Mouse (Mus musculus) ES-E14 (cell line): ENCODE measurements around the gene Gsdma3. TPM values are rescaled to one million over a fixed set of nuclear protein-coding genes. Genes with fewer than 3 reads are reported as not detected.

Source experiments
- DNase-seq: peaks from one replicate; pipeline ENCODE4 v3.0.0-alpha.2; 2013; ENCODE audit warnings: low read depth, low spot score
- H3K27ac ChIP-seq: 2 replicates; pipeline ENCODE4 v1.5.1; 2012; ENCODE audit warnings: low read depth, mild to moderate bottlenecking, low read length, moderate library complexity, mixed read lengths; ENCODE audit not compliant: poor library complexity, insufficient read depth, severe bottlenecking
- H3K36me3 ChIP-seq: 2 replicates; pipeline ENCODE4 v1.6.1; 2012; ENCODE audit warnings: mild to moderate bottlenecking, low read length, moderate library complexity, mixed read lengths; ENCODE audit not compliant: control insufficient read depth, poor library complexity, insufficient read depth, severe bottlenecking
- H3K4me1 ChIP-seq, 2 experiments: fragments of 150-350 bp in 1 of 2; sonication (generic) in 1 of 2; 2 replicates each; pipeline ENCODE4 v1.6.1; 2012; ENCODE audit warnings: low read length in 2 of 2, mild to moderate bottlenecking in 1 of 2, mixed read lengths in 1 of 2; ENCODE audit not compliant: control insufficient read depth in 2 of 2, insufficient read depth in 2 of 2, poor library complexity in 1 of 2
- H3K4me3 ChIP-seq, 2 experiments: fragments of 150-350 bp in 1 of 2; sonication (generic) in 1 of 2; 2 replicates each; pipeline ENCODE4 v1.5.1; 2012; ENCODE audit warnings: low read length in 2 of 2, low read depth in 1 of 2, mild to moderate bottlenecking in 1 of 2, mixed read lengths in 1 of 2; ENCODE audit not compliant: insufficient read depth in 1 of 2, poor library complexity in 1 of 2, severe bottlenecking in 1 of 2
- H3K9ac ChIP-seq: 2 replicates; pipeline ENCODE4 v1.6.1; 2012; ENCODE audit warnings: low read depth, mild to moderate bottlenecking, low read length, mixed read lengths; ENCODE audit not compliant: poor library complexity, insufficient read depth, severe bottlenecking
- H3K9me3 ChIP-seq: fragments of 150-350 bp; sonication (generic); 2 replicates; pipeline ENCODE4 v1.6.1; 2012; ENCODE audit warnings: low read depth, mild to moderate bottlenecking, low read length; ENCODE audit not compliant: control insufficient read depth, insufficient read depth
- CHD2 ChIP-seq: IDR thresholded peaks from 2 replicates; pipeline ENCODE4 v1.6.1; 2014; ENCODE audit warnings: mild to moderate bottlenecking, low read depth, low read length, inconsistent platforms
- HCFC1 ChIP-seq: IDR thresholded peaks from 2 replicates; pipeline ENCODE4 v1.6.1; 2012; ENCODE audit warnings: low read length, inconsistent platforms, borderline replicate concordance; ENCODE audit not compliant: insufficient read depth
- MAFK ChIP-seq: IDR thresholded peaks from 2 replicates; pipeline ENCODE4 v1.6.1; 2014; ENCODE audit warnings: mild to moderate bottlenecking, low read depth, low read length, inconsistent platforms; ENCODE audit not compliant: insufficient read depth
- ZC3H11A ChIP-seq: IDR thresholded peaks from 2 replicates; pipeline ENCODE4 v1.6.1; 2012; ENCODE audit warnings: low read depth, mild to moderate bottlenecking, inconsistent platforms, low read length, borderline replicate concordance
- ZNF384 ChIP-seq: IDR thresholded peaks from 2 replicates; pipeline ENCODE4 v1.6.1; 2012; ENCODE audit warnings: low read depth, low read length, inconsistent platforms
- in situ Hi-C, 2 experiments: fragments of 600-800 bp; cut with MboI; formaldehyde crosslinking; loops; one replicate each; pipeline ENCODE4 v1.15.1; 2025; ENCODE audit warnings: low sequenced_read_pairs in 2 of 2, inconsistent platforms in 1 of 2; ENCODE audit not compliant: unreplicated experiment in 2 of 2
- total RNA-seq: library from RNA; depleted of rRNA; stranded (reverse); fragments of 300-350 nt; gene quantifications from 2 replicates; pipeline ENCODE4 v1.2.3, GENCODE M21; 2012; rRNA removed

The Gsdma3 gene
- total RNA-seq, 1 experiment, result not detected

GRCm38 (mm10) chr11:98681786-98682745 lies 55.9 kb downstream of the Gsdma3 start, which contains the start of gene Psmd3:
TSS of gene Psmd3 (plus strand) at chr11:98682554.
- Histone ChIP-seq H3K4me1 (peaks cover 9 to 12% of the 10 kb centered on the region in 2 experiments), H3K27ac (peak within 1 kb of the TSS; percentile 90), H3K9me3 (no peaks in the 10 kb centered on the region), H3K36me3 (peaks cover 20% of the 10 kb centered on the region), H3K9ac (peak within 1 kb of the TSS; percentile 99), H3K4me3 (peak within 1 kb of the TSS; percentile 91 to 100)
- TF ChIP-seq ZNF384 (peak; percentile 52; the same call in 1 of the 2 replicates), CHD2 (peak; percentile 94), MAFK (no peak; the same call in 1 of the 2 replicates), ZC3H11A (no peak), HCFC1 (peak; percentile 90)
- in situ Hi-C loops, result no loop called here
- DNase-seq, result peak; percentile 99

GRCm38 (mm10) chr11:98682811-98683210 lies 56.7 kb downstream of the Gsdma3 start:
- H3K9me3 ChIP-seq, result no peaks in the 10 kb centered on the region
- H3K9ac ChIP-seq, result peak overlapping the region; percentile 99
- peaks cover 27% of the 10 kb centered on the region for H3K36me3 ChIP-seq
- H3K4me1 ChIP-seq, result peaks cover 9 to 12% of the 10 kb centered on the region in 2 experiments
- H3K27ac ChIP-seq, result peak overlapping the region; percentile 89
- in situ Hi-C loops, result no loop called here
- TF ChIP-seq CHD2, result no peak
- peak overlapping the region; percentile 91 to 100 for H3K4me3 ChIP-seq
- no peak for DNase-seq

GRCm38 (mm10) chr11:98685642-98686041 lies 59.5 kb downstream of the Gsdma3 start:
- no peak for TF ChIP-seq HCFC1
- no peak for TF ChIP-seq ZC3H11A
- TF ChIP-seq ZNF384, result no peak
- TF ChIP-seq MAFK, result no peak
- TF ChIP-seq CHD2, result no peak
- Histone ChIP-seq H3K4me1 (peaks cover 5 to 6% of the 10 kb centered on the region in 2 experiments; a peak in 3 of 4 replicates), H3K4me3 (no peak overlapping the region), H3K9ac (no peak overlapping the region), H3K36me3 (peaks cover 47% of the 10 kb centered on the region), H3K27ac (no peak overlapping the region), H3K9me3 (no peaks in the 10 kb centered on the region)
- no peak for DNase-seq
- in situ Hi-C loops, result no loop called here

- Histone ChIP-seq H3K4me1 (peaks cover 2 to 3% of the 10 kb centered on the region in 2 experiments; a peak in 1 of 4 replicates), H3K36me3 (peaks cover 61% of the 10 kb centered on the region), H3K4me3 (no peak overlapping the region)
Measured at GRCm38 (mm10) chr11:98686976-98687375, 60.8 kb downstream of the Gsdma3 start.

More at GRCm38 (mm10) chr11:98686976-98687375, 60.8 kb downstream of the Gsdma3 start:
- no peak for DNase-seq
- no peak overlapping the region for H3K27ac ChIP-seq
- H3K9me3 ChIP-seq, result no peaks in the 10 kb centered on the region
- no peak for TF ChIP-seq HCFC1
- no peak for TF ChIP-seq ZNF384
- TF ChIP-seq CHD2, result no peak
- no peak for TF ChIP-seq ZC3H11A
- no peak for TF ChIP-seq MAFK
- H3K9ac ChIP-seq, result no peak overlapping the region
- in situ Hi-C loops, result no loop called here

Other genes starting within 250 kb of the Gsdma3 start
- 0.26 and 0.45 TPM in 2 replicates for gene Tcap, start 242.5 kb upstream of the Gsdma3 start, total RNA-seq
- gene Pnmt, start 239.9 kb upstream of the Gsdma3 start, total RNA-seq, result 0.36 TPM in 1 of 2 replicates, not detected in the other
- gene Pgap3, start 225.9 kb upstream of the Gsdma3 start, total RNA-seq, result 7.4 and 10.2 TPM in 2 replicates
- gene Erbb2, start 213.9 kb upstream of the Gsdma3 start, total RNA-seq, result 13.2 and 24.4 TPM in 2 replicates
- 34.6 and 52.5 TPM in 2 replicates for gene Mien1, start 187.4 kb upstream of the Gsdma3 start, total RNA-seq
- 12.1 and 18.9 TPM in 2 replicates for gene Grb7, start 180.0 kb upstream of the Gsdma3 start, total RNA-seq
- gene Ikzf3, start 80.3 kb upstream of the Gsdma3 start, total RNA-seq, result 0.16 and 0.58 TPM in 2 replicates
- gene Zpbp2, start 75.3 kb upstream of the Gsdma3 start, total RNA-seq, result 0.22 and 0.63 TPM in 2 replicates
- gene Ormdl3, start 39.0 kb upstream of the Gsdma3 start, total RNA-seq, result 45.4 and 55.3 TPM in 2 replicates
- gene Lrrc3c, start 28.1 kb upstream of the Gsdma3 start, total RNA-seq, result not detected in 2 replicates
- gene Gm12355, start 699 bp upstream of the Gsdma3 start, total RNA-seq, result 2.2 and 2.9 TPM in 2 replicates
- gene Gsdma2, start 20.4 kb downstream of the Gsdma3 start, total RNA-seq, result not detected in 2 replicates
- gene Gsdma, start 38.0 kb downstream of the Gsdma3 start, total RNA-seq, result 0.16 and 0.40 TPM in 2 replicates
- 376 and 408 TPM in 2 replicates for gene Psmd3, start 56.2 kb downstream of the Gsdma3 start, total RNA-seq
- 0.18 TPM in 1 of 2 replicates, not detected in the other for gene Csf3, start 74.9 kb downstream of the Gsdma3 start, total RNA-seq
- gene Med24, start 103.1 kb downstream of the Gsdma3 start, total RNA-seq, result 53.5 and 75.7 TPM in 2 replicates
- 7.7 and 9.0 TPM in 2 replicates for gene Thra, start 114.3 kb downstream of the Gsdma3 start, total RNA-seq
- gene Nr1d1, start 149.0 kb downstream of the Gsdma3 start, total RNA-seq, result 2.9 and 3.3 TPM in 2 replicates
- gene Msl1, start 169.2 kb downstream of the Gsdma3 start, total RNA-seq, result 18.3 and 27.1 TPM in 2 replicates
- 11.7 and 14.6 TPM in 2 replicates for gene Casc3, start 178.5 kb downstream of the Gsdma3 start, total RNA-seq
- 0.98 and 1.4 TPM in 2 replicates for gene Rapgefl1, start 210.4 kb downstream of the Gsdma3 start, total RNA-seq
- gene Wipf2, start 237.3 kb downstream of the Gsdma3 start, total RNA-seq, result 4.7 and 5.8 TPM in 2 replicates